Mouse (Mus musculus) spleen, adult 10 weeks (tissue): ENCODE measurements around the gene Nbas. TPM values are rescaled to one million over a fixed set of nuclear protein-coding genes. Genes with fewer than 3 reads are reported as not detected.

Experiments
- polyA plus RNA-seq: library from polyadenylated mRNA; stranded (reverse); fragments of 350-450 nt; fragmentation: Illumina TruSeq; extraction: RNeasy Lipid Tissue Mini Kit (QIAGEN cat#74804); gene quantifications from one replicate; pipeline ENCODE4 v1.2.3, GENCODE M21; 2015; ENCODE audit warnings: low replicate concordance; ENCODE audit not compliant: insufficient read depth

The Nbas gene
- polyA plus RNA-seq, result 11.3 TPM

GRCm38 (mm10) chr12:13268826-13269449 lies at the start of gene Nbas:
Gene Nbas (plus strand): TSS chr12:13269133.

GRCm38 (mm10) chr12:13248691-13249572 lies 20.0 kb upstream of the Nbas start, which contains the start of gene Ddx1:
Gene Ddx1 (minus strand): TSS chr12:13249213.

Other genes with a start within 250 kb of the Nbas start
- gene Ddx1, start 19.9 kb upstream of the Nbas start, polyA plus RNA-seq, result 71.9 TPM